Mouse (Mus musculus) adrenal gland, postnatal 36 days (tissue): Measurements from ENCODE around the gene Srsf5. TPM values are rescaled to one million over a fixed set of nuclear protein-coding genes. Genes with fewer than 3 reads are reported as not detected.
A peak's percentile ranks its signal among the peaks of the same experiment; 100 is the strongest.
"Not testable (repeated sequence)": the region's sequence is repeated elsewhere in the genome, so short reads cannot be mapped to it uniquely, and the experiment has no call there.

Experiments
- DNase-seq, 2 experiments: peaks; one replicate each; pipeline ENCODE4 v3.0.0; 2021; ENCODE audit warnings: mixed read lengths in 1 of 2
- total RNA-seq, 2 experiments: library from RNA; stranded (reverse); gene quantifications; 2 replicates each; pipeline ENCODE4 v1.2.3; 2021

Srsf5 gene
- total RNA-seq, 2 experiments from 2014 or later = 277 to 316 TPM

DNA sequence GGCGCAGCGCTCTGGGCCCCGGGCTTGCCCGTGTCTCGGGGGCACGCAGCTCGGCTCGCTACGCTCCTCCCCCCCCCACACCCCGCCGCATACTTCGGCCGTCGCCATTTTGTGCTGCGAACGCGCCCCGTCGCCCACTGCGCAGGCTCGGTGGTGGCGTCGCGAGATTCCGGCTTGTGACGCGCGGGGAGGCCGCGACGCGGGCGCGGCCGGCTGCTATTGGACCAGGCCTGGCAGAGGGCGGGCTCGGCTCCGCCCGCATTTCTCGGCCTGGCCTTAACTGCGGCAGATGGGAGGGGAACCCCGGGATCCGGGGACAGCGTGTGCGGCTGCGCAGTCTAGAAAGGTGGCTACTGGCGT is 672 bp downstream of the Srsf5 start:
- DNase-seq = peak; percentile 97 to 98

DNA sequence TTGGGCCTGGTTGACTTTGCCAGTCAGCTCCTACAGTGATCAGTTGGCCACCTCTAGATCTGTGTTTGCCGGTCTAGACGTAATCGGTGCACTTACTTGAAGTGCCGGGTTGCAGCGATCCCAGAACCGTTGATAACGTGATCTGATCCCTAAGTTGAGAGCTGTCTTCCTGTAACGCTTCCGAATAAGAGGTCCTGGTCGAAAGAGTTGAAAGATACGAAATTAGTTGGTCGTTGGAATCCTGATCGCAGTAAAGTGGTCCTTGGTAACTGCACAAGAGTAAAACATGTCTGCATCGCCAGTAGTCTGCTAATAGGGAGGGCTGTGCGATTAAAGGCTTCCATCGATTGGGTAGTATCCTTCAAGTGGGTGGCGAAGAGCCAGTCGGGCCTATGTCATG is 2.9 kb downstream of the Srsf5 start:
- no peak for DNase-seq

DNA sequence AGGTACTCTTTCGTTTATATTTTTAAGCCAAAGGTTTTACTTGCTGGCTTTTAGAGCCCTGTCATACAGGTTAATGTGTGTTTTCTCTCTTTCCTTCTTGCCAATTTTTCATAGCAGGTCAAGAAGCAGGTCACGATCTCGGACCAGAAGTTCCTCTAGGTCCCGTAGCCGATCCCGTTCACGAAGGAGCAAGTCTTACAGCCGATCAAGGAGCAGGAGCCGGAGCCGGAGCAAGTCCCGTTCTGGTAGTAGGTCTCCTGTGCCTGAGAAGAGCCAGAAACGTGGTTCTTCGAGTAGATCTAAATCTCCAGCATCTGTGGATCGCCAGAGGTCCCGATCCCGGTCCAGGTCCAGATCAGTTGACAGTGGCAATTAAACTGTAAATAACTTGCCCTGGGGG is 4.3 kb downstream of the Srsf5 start:
- DNase-seq = not testable (repeated sequence)

DNA sequence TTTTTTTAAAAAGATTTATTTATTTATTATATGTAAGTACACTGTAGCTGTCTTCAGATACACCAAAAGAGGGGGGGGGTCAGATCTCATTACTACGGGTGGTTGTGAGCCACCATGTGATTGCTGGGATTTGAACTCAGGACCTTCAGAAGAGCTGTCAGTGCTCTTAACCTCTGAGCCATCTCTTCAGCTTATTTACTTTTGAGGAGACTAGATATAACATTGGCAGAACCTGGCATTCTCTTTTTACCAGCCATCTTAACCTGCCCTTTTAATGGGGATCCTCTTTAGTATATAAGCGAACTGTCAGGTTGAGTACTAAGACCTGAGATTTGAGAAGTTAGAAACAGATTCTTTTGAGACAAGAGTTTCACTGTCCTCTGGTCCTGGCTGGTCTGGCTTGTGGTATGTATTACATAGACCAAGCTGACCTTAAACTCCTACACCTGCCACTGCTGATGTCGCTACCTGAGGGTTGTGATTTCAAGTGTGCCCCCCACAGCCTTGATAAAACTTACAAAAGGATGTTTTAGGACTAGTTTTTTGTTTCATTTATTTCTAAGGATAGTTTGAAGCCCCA is 6.4 kb downstream of the Srsf5 start:
- DNase-seq = no peak

DNA sequence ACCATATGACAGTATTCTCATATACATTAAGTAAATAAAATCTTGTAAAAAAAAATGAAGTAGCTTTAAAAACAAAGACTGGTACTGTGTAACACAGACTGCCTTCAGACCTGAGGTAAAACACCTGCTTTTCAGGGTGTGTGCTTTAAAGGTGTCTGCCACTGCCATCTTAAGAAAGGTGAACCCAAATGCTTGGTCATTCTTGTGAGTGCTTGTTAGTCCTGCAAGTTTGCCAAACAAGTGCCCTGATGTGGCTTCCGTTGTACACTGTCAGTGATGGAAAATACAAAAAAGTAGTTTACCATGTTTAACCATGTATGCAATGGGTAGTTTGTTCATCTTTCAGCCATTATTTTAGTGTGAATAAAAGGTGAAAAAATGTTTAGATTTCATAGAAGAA is 7.2 kb downstream of the Srsf5 start:
- no peak for DNase-seq

DNA sequence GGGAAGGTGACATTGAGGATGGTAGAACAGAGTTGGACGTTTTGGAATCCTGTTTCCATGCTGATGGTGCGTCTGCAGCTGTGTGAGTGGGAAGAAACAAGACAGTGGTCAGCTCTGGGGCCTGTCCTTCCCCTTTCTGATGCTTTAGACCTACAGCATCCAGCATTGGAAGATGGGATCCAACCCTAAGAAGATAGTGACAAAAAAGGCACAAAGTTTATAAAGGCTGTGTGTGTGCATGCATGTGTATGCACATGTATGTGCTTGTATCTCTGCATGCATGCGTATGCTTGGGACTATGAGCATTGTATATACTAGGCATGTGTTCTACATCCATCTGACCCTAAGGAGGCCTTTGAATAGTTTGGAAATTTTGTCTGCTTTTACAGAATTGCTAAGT is 10.7 kb downstream of the Srsf5 start:
- DNase-seq = no peak

DNA sequence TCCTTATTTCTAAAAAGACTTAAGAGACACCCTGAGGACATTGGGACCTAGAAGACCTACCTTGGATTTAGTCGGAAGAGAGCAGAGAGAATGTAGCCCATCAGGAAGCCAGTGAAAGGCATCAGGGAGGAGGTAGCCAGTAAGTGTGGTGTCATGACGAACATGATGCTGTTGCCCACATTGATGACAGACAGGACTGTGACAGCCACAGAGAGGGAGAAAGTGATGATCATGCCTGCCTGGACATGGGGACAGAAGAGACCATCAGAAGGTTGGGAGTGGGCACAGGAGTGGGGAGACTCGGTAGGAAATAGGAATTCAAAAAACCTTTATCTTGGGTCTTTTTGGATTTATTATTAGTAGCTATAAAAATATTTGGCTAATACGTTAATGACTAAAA is 12.7 kb downstream of the Srsf5 start:
- DNase-seq = no peak

DNA sequence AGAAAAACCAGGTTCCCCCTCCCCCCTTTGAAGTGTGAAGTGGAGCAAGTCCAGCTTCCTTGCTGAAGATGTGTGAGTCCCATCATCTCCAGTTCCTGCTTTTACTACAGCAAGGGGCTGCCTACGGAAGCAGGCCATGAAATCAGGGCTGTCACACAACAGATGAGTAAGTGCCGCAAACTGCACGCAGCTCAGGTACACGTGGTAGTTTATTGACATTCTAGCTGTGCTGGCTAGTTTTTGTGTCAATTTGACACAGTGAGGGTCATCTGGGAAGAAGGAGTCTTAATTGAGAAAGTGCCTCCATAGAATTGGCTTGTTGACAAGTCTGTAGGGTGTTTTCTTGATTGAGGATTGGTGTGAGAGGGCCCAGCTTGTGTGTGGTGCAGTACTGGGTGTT is 17.3 kb downstream of the Srsf5 start:
- no peak for DNase-seq

DNA sequence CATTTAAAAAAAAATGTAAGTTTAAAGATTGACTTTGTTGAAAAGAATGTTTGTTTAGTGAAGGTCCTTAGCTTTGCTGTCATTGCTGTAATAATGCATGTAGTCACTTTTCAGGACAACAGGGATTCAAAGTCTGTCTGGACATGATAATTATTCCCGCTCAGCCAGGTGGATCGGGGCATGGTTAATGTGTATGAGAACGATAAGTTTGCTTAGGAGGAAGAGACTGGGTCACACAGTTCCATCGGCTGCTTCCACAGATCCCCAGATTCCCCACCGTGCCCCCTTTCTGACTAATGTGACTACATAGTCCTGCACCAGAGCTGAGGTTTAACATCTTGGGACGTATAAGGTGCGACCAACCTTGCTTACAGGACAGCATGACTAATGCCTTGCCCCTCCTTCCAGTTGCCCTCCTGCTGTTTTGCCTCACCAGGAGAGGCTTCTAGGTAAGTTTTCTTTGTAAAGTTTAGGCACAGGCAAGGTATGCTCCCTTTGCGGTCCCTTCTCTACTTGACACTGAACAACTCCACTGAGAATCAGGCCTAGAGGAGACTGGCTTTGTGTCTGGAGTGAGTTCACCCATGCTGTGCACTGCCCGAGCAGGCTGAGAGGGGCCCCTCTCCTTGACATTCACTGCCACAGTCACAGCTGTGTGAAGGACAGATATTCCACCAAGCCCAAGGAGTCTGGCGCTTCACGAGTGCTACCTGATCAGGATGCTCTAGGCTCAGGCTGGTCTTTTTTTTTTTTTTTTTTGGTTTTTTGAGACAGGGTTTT is 20.9 kb downstream of the Srsf5 start:
- DNase-seq = peak in 1 of 2 experiments; percentile 28

DNA sequence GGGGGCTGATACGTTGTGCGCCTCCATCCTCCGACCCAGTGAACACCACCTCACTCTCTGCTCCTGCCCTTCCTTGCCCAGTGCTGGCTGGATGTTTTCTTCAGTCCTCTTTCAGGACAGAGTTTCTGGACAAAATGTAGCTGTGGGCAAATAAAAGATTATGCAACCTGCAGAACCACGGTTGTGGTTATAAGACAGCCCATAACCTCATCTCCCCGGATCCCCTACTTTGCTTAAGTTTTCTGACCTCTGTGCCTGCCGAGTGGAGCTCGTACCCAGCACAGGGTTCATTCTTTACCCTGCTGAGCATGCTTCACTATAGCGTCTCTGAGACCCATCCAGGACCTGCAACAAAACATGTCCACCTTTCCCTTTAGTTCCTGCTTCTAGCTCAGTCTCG is 22.6 kb downstream of the Srsf5 start:
- no peak for DNase-seq

DNA sequence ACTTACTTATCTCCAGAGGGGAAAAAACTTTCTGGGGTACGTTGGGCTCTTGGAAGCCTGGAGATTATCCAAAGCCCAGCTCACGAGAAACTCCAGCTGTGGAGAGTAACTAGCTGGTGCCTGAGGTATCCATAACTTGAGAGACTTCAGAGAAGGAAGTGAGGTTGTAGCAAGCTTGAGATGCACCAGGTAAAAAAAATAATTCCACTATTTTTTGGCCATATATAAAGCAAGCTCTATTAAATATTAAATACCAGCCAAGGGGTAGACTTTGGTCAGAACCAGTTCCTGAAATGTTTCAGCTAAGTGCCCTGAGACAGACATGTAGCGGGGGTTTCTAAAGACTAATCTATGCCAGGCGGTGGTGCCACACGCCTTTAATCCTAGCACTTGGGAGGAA is 23.3 kb downstream of the Srsf5 start, which contains the start of gene Slc10a1:
Gene Slc10a1 (minus strand): TSS at position 101 of the 400 bp plus-strand sequence.
- no peak for DNase-seq

DNA sequence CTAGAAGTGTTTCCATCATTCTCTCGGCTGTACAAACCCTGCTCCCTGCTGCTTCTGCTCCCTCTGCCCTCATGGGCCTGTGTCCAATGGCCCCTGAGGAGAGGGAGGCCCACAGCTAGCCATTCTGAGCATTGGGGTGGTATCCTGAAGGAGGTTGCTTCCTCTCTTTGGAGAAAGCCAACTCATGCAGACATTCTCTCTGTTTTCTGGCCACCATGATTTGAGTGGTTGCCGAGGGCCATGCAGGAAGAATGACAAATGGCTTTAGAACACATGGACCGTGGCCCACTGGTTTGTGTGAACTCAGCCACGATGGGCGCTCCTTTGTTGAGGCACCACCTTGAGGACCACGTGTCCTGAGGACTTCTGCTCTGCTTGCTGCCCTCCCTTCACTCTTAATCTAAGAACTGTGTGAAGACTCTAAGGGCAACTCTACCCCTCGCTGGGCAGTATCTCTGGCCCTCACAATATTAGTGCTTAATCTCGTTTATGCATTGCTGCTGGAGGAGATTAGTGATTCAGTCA is 24.9 kb downstream of the Srsf5 start:
- DNase-seq = no peak

DNA sequence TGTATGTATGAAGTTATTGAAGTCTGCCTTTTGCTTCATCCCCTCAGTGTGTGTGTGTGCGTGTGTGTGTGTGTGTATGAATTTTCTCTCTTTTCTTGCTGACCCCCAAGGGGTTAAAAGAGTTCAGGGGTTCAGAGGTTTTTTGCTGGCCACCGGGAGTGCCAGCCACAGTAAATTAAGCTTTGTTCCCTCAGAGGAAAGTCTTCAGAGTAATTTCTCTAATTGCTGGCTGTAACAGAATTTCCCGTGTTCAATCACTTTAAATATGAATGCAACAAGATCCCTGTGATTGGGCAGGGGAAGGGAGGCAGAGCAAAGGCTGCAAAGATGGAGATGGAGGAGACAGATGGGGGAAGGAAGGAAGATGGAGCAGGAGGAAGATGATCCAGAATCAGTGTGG is 26.5 kb downstream of the Srsf5 start:
- DNase-seq = no peak

DNA sequence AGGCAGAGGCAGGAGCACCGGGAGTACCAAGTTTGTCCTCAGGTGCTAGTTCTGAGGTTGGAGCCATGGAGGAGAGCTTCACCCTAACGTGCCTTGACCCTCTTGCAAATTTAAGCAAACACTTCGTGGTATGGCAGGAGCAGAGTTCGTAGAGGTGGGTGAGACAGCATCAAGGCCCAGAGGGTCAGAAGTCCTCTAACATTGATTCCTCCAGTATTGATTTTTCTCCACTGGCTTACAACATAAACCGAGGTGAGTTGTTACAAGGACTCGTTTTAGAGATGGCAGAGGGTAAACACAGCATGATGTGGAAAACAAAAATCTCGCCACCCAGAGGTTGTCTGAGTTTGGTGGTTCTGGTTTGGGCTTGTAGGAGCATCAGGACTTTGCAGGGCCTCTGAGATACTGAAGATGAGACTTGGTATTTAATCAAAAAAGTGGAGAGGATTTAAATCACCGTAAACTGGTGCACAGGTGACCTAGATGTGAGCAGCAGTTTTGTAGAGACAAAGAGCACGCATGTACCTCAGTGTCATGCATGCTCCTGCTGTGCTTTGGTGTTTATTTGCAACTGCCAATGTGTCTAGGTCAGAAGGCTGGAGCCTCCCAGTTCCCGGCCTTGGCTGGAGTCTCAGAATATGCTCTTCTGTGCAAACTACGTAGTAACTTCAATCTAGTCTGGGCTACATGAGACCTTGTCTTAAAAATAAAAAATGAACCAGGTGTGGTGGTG is 30.8 kb downstream of the Srsf5 start:
- DNase-seq = no peak

DNA sequence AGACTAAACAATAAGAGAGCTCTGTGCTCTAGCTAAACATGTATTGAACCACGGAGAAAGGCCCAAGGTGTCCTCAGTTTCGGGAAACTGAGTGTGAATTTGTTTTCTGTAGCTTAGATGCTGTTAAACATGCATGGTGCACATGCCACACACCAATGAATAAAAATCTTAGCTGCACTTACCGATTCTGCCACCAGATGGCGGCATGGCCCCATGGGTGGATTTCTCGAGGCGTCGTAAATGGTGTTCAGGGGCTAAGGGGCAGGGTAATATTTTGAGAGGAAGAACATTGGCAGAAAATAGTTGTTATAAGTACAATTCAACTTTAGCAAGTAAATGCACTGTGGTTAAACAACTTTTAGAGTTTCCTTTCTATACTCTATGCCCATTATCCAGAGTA is 37.0 kb downstream of the Srsf5 start:
- peak; percentile 68 to 69 for DNase-seq

DNA sequence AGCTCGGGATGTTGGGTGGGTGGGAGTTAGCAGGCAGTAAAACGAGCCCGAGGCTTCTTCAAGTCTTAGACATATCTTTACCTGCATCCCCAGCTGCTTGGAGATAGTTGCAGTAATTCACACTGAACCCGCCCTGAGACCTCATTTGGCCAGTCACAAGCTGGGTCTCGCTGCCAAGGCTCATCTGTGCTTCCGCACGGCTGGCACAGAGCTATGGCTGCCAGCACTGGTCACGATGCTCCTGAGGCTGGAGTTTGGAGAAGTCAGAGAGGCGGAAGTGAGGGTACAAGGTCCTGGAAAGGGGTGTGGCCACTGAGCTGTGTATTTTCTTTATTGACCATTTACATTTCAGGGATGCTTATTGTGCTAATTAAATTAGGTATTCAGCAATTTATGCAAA is 38.4 kb downstream of the Srsf5 start:
- DNase-seq = no peak

DNA sequence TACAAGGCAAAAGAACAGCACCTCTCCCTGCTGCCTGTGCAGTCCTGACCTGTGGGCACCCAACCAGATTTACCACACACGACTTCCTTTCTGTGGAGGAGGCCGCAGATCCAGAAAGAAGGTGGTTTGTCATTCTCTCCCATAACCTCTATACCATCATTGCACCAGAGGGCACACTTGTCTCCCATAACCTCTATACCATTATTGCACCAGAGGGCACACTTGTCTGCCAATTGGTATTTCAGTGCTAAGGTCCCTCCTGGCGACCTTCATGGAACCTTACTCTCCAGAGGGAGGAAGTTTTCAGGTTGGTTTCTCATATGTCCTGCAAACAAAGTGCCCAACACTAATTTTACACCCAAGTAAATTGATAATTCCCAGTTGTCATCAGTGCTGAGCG is 41.3 kb downstream of the Srsf5 start:
- no peak for DNase-seq

DNA sequence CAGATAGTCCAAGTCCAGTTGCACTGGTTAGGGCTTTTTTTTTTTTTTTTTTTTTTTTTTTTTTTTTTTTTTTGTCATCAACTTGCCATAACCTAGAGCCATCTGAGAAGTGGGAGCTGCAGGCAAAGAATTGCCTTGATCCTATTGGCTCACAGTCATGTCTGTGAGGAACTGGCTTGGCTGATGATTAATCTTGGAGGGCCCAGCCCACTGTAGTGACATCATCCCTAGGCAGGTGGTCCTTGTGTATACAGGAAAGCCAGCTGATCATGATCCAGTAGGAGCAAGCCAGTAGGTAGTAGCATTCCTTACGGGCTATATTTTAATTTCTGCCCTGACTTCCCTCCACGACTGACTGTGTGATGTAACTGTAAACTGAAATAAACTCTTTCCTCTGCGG is 43.0 kb downstream of the Srsf5 start:
- DNase-seq = no peak

DNA sequence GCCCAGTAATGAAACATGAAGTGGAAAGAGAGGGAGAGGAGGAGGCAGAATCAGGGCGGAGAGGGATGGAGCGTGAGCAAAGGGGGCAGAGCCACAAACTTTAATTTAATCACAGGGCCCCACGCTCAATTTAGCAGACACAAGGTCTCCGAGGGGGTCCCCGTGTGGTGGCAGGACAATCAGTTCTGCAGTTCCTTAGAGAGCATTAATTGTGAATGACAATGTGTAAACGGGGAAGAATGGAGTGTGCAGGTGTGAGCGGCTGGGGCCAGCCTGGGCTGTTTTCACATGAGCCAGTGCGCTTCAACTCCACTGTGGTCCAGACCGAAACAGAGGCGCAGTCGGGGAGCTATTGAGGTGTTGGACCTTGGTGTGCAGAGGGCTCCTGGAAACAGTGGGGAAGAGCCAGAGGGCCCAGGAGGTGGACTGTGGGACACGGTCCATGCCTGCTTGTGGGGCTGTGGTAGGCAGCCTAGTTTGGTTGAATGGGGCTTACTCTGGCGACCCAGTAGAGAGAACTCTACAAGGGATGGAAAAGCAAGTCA is 45.7 kb downstream of the Srsf5 start:
- DNase-seq = no peak

DNA sequence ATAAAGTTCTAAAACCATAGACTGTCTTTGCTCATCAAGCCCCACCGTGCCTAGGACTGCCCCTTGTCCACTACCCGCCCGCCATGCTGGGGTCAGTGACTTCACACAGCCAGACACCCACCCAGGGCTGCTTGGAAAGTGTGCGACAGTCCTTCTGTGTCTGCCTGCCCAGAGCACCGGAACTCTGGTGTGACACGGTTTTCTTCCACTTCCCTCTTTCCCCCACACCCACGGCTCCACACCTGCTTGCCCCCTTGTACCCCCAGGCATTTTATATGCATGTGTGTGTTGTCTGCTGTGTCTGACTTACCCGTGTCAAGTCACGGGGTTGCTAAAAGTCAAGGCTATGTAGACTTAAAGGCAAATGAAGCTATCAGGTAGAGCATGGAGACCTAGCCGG is 46.5 kb downstream of the Srsf5 start:
- no peak for DNase-seq

DNA sequence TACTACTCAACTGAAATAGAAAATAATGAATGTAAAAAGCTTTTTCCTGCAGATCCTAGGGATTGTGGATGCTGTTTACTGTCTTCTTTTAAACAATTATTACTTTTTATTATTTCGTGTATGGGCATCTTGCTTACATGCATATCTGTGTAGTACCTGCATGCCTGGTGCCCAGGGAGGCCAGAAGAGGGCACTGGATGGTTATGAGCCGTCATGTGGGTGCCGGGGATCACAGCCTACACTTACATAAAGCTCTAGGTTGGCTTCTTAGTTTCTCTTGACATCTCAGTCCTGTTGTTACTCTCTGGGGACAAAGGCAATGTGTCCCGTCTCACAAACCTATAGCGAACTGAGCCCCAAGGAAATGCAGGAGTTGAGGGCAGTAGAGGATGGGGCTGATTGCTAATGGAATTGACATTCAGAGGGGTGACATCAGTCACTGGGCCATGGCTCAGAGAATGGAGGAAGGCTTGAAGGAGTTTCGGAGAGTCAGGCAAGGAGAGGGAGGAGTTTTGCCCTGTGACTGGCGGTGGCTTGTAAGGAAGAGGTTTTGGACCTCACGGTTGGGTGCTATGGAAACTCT is 47.3 kb downstream of the Srsf5 start:
- peak; percentile 63 to 69 for DNase-seq

DNA sequence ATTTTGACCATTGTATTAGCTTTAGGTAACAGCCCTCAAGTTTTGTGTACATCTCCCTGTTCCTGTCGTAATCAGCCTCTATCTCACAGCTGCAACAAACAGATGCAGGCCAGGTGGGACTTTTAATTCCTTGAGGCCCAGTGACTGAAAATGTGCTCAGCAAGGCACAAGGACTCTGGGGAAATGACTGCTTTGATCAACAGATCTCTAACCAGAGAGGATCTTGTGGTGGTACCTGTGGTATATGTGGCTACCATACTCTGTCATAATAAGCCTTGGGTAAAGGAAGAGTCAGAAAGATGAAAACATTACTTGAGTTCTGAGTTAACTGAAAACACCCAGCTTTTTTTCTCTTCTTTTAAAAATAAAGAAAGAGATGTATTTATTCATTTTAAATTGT is 48.5 kb downstream of the Srsf5 start:
- DNase-seq = no peak

DNA sequence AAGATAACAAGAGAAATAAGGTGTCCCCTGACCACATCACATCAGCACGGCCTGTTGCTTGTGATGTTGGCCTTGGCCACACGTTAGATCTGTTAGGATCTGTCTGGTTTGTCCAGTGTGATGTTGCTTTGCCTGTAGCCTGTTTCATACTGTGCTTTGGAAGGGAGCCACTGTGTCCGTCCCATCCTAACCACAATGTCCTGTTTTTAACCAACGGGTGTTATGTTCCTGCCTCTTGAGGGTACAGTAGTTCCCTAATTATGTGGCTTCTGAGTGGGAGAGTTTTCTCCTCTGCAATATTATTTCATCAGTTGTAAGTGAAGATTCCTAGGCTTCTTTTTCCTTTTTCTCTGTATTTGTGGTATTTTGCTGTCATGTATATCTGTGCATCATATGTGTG is 50.0 kb downstream of the Srsf5 start:
- no peak for DNase-seq
